Mouse (Mus musculus) myocyte (in vitro differentiated cells): Measurements from ENCODE around the gene Kpna6. TPM values are rescaled to one million over a fixed set of nuclear protein-coding genes. Genes with fewer than 3 reads are reported as not detected.
A peak's percentile ranks its signal among the peaks of the same experiment; 100 is the strongest.

ENCODE experiments used
- H3K27me3 ChIP-seq: one replicate; pipeline ENCODE4 v1.6.1; 2011; ENCODE audit not compliant: control insufficient read depth, insufficient read depth, insufficient read length
- H3K36me3 ChIP-seq: one replicate; pipeline ENCODE4 v1.6.1; 2011; ENCODE audit not compliant: control insufficient read depth, insufficient read depth
- H3K4me2 ChIP-seq: one replicate; pipeline ENCODE4 v1.6.1; 2011; ENCODE audit warnings: low read depth, control low read depth
- H3K4me3 ChIP-seq: one replicate; pipeline ENCODE4 v1.5.1; 2011; ENCODE audit warnings: mild to moderate bottlenecking, control low read depth, moderate library complexity
- H3K79me2 ChIP-seq: one replicate; pipeline ENCODE4 v1.6.1; 2011; ENCODE audit not compliant: control insufficient read depth, insufficient read depth
- H3ac ChIP-seq: one replicate; pipeline ENCODE4 v1.6.1; 2011; ENCODE audit not compliant: control insufficient read depth, insufficient read length
- CEBPB ChIP-seq: IDR thresholded peaks from 2 replicates; pipeline ENCODE4 v1.6.1; 2011; ENCODE audit warnings: mild to moderate bottlenecking, moderate library complexity; ENCODE audit not compliant: poor library complexity, insufficient read depth, severe bottlenecking
- E2F4 ChIP-seq: IDR thresholded peaks from one replicate; pipeline ENCODE4 v1.6.1; 2011; ENCODE audit warnings: mild to moderate bottlenecking, control low read depth, moderate library complexity; ENCODE audit not compliant: insufficient read depth
- MAX ChIP-seq: IDR thresholded peaks from one replicate; pipeline ENCODE4 v1.6.1; 2011; ENCODE audit warnings: low read depth, mild to moderate bottlenecking, control low read depth
- MYOD1 ChIP-seq, 3 experiments: IDR thresholded peaks; one replicate each; pipeline ENCODE4 v1.6.1; 2011; ENCODE audit warnings: control low read depth in 2 of 3, low read depth in 2 of 3, mild to moderate bottlenecking in 2 of 3, moderate library complexity in 1 of 3; ENCODE audit not compliant: insufficient read length in 2 of 3, control insufficient read depth in 1 of 3
- MYOG ChIP-seq, 3 experiments: IDR thresholded peaks; one replicate each; pipeline ENCODE4 v1.6.1; 2011; ENCODE audit warnings: control low read depth in 2 of 3, low read depth in 2 of 3, mild to moderate bottlenecking in 2 of 3; ENCODE audit not compliant: insufficient read length in 2 of 3, control insufficient read depth in 1 of 3, insufficient read depth in 1 of 3
- POLR2A ChIP-seq: IDR thresholded peaks from one replicate; pipeline ENCODE4 v1.6.1; 2011; ENCODE audit warnings: low read depth, mild to moderate bottlenecking, control low read depth, moderate library complexity; ENCODE audit not compliant: insufficient read length
- POLR2AphosphoS2 ChIP-seq: IDR thresholded peaks from one replicate; pipeline ENCODE4 v1.6.1; 2011; ENCODE audit warnings: low read depth, control low read depth; ENCODE audit not compliant: insufficient read length
- REST ChIP-seq: IDR thresholded peaks from one replicate; pipeline ENCODE4 v1.6.1; 2011; ENCODE audit warnings: mild to moderate bottlenecking, control low read depth, moderate library complexity; ENCODE audit not compliant: insufficient read depth, insufficient read length
- SRF ChIP-seq: IDR thresholded peaks from one replicate; pipeline ENCODE4 v1.6.1; 2011; ENCODE audit warnings: low read depth; ENCODE audit not compliant: control insufficient read depth, insufficient read length
- TCF12 ChIP-seq: IDR thresholded peaks from one replicate; pipeline ENCODE4 v1.6.1; 2011; ENCODE audit warnings: mild to moderate bottlenecking, control low read depth; ENCODE audit not compliant: poor library complexity, insufficient read depth, severe bottlenecking
- TCF3 ChIP-seq: IDR thresholded peaks from one replicate; pipeline ENCODE4 v1.6.1; 2011; ENCODE audit warnings: low read depth, control low read depth; ENCODE audit not compliant: insufficient read length
- USF1 ChIP-seq: IDR thresholded peaks from one replicate; pipeline ENCODE4 v1.6.1; 2011; ENCODE audit warnings: low read depth, mild to moderate bottlenecking, control low read depth, moderate library complexity
- polyA plus RNA-seq: library from polyadenylated mRNA; unstranded; fragments of >200 nt; fragmentation: generic; extraction: Trizol; gene quantifications from one replicate; pipeline ENCODE4 v1.2.1, GENCODE M21; 2012; ENCODE audit warnings: missing spikeins

Gene Kpna6
- polyA plus RNA-seq, 1 experiment, result 32.2 TPM

DNA sequence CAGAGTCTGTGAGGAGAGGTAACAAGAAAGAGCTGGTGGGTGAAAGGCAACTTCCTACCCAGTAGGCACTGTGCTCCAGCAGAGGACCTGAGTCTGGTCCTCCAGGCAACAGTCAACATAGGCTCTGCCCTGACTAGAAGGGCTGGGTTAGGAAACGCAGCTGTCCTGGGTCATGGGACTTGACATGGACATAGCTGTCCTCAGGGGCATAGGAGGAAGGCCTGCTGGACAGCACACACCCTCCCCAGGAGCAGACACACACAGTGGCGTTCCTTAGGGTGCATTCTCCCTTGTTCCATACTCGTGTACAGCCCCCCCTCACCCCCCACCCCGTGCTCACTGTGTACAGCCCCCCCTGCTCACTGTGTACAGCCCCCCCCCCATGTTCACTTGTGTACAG, 62.1 kb downstream of the Kpna6 start:
- Histone ChIP-seq H3K27me3 (no peaks in the 10 kb centered on the region), H3K4me2 (no peak overlapping the region), H3K4me3 (no peak overlapping the region), H3ac (no peak overlapping the region), H3K36me3 (peaks cover 5% of the 10 kb centered on the region), H3K79me2 (no peaks in the 10 kb centered on the region)
- TF ChIP-seq USF1, result no peak
- peak; percentile 31 for TF ChIP-seq POLR2AphosphoS2
- TF ChIP-seq MAX, result no peak
- TF ChIP-seq MYOG (IDR thresholded peaks at IDR 0.05; ENCODE audit: control insufficient read depth in 1 of 3, insufficient read depth in 1 of 3, insufficient read length in 2 of 3, low read depth in 2 of 3), result peak in 2 of 3 experiments; percentile 19 to 72
- TF ChIP-seq CEBPB, result no peak
- no peak for TF ChIP-seq REST
- TF ChIP-seq TCF3, result no peak
- peak in 2 of 3 experiments; percentile 17 to 52 for TF ChIP-seq MYOD1 (IDR thresholded peaks at IDR 0.05; ENCODE audit: control insufficient read depth in 1 of 3, insufficient read length in 2 of 3, low read depth in 2 of 3)
- no peak for TF ChIP-seq TCF12

DNA sequence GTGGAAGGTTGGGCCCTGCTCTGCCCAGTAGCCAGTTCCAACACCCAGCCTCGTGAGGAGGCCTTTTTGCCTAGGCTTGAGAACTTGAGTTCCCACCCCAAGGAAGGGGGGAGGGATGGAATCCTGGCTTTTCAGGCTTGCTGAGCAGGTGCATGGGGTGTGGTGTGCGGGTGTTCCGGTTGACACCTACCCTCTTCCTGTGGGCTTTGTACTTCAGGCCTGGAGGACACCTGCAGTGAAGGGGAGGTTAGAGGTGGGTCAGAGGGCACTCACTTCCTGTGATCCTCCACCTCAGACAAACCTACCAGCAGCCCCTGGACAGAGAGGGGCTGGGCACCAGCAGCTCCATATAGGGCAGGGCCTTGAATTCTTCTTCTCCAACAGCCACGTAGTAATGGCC, 62.5 kb downstream of the Kpna6 start:
- Histone ChIP-seq H3ac (no peak overlapping the region), H3K27me3 (no peaks in the 10 kb centered on the region), H3K4me3 (no peak overlapping the region), H3K36me3 (peaks cover 5% of the 10 kb centered on the region), H3K79me2 (no peaks in the 10 kb centered on the region), H3K4me2 (no peak overlapping the region)
- TF ChIP-seq TCF3 (no peak), TCF12 (no peak), SRF (no peak), E2F4 (no peak), MYOG (IDR thresholded peaks at IDR 0.05; ENCODE audit: control insufficient read depth in 1 of 3, insufficient read depth in 1 of 3, insufficient read length in 2 of 3, low read depth in 2 of 3) (no peak), CEBPB (no peak), MAX (no peak), MYOD1 (IDR thresholded peaks at IDR 0.05; ENCODE audit: control insufficient read depth in 1 of 3, insufficient read length in 2 of 3, low read depth in 2 of 3) (no peak), POLR2A (no peak), USF1 (no peak), POLR2AphosphoS2 (no peak), REST (no peak)

DNA sequence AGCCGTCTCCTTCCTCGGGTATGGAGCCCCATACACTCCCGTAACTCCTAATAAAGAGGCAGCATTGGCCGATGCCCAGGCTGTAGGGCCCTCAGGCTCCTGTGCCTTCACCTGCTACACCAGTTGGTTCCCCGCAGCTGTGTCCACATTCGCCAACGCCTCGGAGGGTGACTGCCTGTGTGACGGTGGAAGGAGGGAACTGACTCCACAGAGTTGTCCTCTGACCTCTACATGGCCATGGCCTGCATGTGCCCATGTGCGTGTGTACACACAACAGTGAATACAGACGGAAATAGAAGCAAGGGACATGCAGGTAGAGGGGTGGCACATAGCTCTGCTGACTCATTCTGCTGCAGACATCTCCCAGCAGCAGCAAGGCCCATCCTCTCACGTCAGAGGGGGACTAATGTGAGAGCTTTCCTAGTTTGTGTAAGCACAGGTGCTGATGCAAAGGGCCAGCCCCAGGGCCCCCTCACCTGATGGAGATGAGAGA, 63.4 kb downstream of the Kpna6 start:
- peaks cover 7% of the 10 kb centered on the region for H3K36me3 ChIP-seq
- no peak overlapping the region for H3K4me2 ChIP-seq
- no peaks in the 10 kb centered on the region for H3K79me2 ChIP-seq
- TF ChIP-seq POLR2AphosphoS2 (peak; percentile 18), MYOD1 (IDR thresholded peaks at IDR 0.05; ENCODE audit: control insufficient read depth in 1 of 3, insufficient read length in 2 of 3, low read depth in 2 of 3) (no peak), SRF (no peak)
- no peaks in the 10 kb centered on the region for H3K27me3 ChIP-seq
- no peak overlapping the region for H3K4me3 ChIP-seq
- H3ac ChIP-seq, result no peak overlapping the region

DNA sequence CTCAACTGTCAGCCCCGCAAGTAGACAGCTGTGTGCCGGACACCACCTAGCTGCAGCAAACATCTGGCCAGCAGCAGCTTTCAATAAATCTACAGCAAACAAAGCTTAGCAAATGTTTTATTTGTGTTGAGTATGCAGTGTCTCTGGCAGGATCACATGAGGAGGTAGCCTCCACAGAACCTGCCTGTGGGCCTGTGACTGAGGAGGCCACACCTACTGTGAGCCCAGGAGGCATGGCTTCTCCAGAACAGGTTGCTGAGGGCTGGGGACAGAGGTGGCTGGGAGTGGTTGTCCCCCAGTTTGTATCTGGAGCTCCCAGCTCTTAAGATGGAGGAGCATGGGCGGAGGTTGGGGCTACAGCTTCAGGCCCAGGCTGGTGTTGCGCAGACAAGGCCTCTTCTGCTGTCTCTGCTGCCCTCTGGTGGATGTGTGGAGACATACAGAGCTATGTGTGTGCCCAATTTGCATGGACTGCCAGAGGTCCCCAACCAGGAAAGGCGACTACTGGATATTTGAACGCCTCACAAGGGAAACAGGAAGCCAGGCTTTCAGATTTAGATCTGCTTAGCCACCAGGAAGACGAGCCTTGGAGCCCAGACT, 64.0 kb downstream of the Kpna6 start:
- no peak overlapping the region for H3ac ChIP-seq
- TF ChIP-seq MYOD1 (IDR thresholded peaks at IDR 0.05; ENCODE audit: control insufficient read depth in 1 of 3, insufficient read length in 2 of 3, low read depth in 2 of 3), result no peak
- TF ChIP-seq POLR2AphosphoS2, result peak; percentile 52
- H3K36me3 ChIP-seq, result peaks cover 12% of the 10 kb centered on the region
- H3K27me3 ChIP-seq, result no peaks in the 10 kb centered on the region
- H3K79me2 ChIP-seq, result peaks cover under 1% of the 10 kb centered on the region
- no peak overlapping the region for H3K4me2 ChIP-seq
- no peak overlapping the region for H3K4me3 ChIP-seq

DNA sequence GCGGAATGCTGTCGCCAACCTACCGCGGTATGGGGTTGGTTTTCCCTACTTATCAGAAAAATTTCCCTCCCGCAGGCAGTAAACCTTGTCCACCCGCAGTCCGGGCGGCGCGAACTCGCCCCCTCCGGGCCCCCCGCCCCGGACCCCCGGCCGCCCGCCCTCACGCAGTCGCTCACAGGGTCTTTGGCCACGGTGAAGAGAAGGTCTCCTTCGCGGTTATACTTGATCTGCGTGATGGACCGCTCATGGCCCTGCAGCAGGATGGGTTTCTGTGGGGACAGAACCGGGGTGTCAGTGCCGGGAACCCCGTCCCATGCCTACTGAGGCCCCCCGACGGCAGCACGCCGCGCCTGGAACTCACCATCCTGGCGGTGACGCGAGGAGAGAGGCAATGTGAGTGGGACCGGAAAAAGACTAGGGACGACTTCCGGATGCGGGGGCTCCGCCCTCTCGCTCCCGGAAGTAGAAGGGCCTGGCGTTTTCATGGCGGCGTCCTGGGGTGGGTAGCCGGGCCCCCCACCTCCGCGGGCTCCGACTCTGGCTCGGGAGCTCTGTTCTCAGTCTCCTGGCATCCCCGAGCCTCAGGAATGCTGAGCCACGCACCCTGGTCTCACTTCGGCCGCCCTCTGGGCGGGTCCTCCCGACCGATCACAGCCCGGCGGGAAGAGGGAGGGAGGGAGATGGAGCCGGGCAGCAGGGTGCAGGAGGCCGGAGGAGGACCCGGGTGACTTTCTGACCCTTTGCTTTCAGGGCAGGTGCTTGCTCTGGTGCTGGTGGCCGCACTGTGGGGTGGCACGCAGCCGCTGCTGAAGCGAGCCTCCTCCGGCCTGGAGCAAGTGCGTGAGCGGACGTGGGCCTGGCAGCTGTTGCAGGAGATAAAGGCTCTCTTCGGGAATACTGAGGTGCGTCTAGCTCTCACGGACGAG, 72.1 kb downstream of the Kpna6 start, which contains the start of the genes Eif3i and Tmem234:
Gene Eif3i (minus strand): TSS at position 416 of the 926 bp plus-strand sequence.
Gene Tmem234 (plus strand): TSS at position 436 of the 926 bp plus-strand sequence.
- Histone ChIP-seq H3K36me3 (peaks cover 14% of the 10 kb centered on the region), H3K4me3 (peak within 1 kb of the TSS; percentile 89), H3K4me2 (peak within 1 kb of the TSS; percentile 83), H3ac (peak within 1 kb of the TSS; percentile 61), H3K79me2 (peaks cover 60% of the 10 kb centered on the region), H3K27me3 (no peaks in the 10 kb centered on the region)
- TF ChIP-seq CEBPB, result no peak
- no peak for TF ChIP-seq MAX
- TF ChIP-seq POLR2AphosphoS2, result peak; percentile 96
- TF ChIP-seq USF1, result no peak
- no peak for TF ChIP-seq E2F4
- peak; percentile 18 for TF ChIP-seq REST
- TF ChIP-seq MYOG (IDR thresholded peaks at IDR 0.05; ENCODE audit: control insufficient read depth in 1 of 3, insufficient read depth in 1 of 3, insufficient read length in 2 of 3, low read depth in 2 of 3), result peak in 2 of 3 experiments; percentile 63 to 73
- TF ChIP-seq SRF, result no peak
- no peak for TF ChIP-seq TCF12
- TF ChIP-seq MYOD1 (IDR thresholded peaks at IDR 0.05; ENCODE audit: control insufficient read depth in 1 of 3, insufficient read length in 2 of 3, low read depth in 2 of 3), result peak in 2 of 3 experiments; percentile 57 to 74
- TF ChIP-seq POLR2A, result peak; percentile 94
- TF ChIP-seq TCF3, result no peak
